Mouse (Mus musculus): ENCODE measurements around the gene Zfp74. TPM values are rescaled to one million over a fixed set of nuclear protein-coding genes. Genes with fewer than 3 reads are reported as not detected.
A peak's percentile ranks its signal among the peaks of the same experiment; 100 is the strongest.

Gene Zfp74
- polyA plus RNA-seq, 1 experiment, result 7.9 TPM

DNA sequence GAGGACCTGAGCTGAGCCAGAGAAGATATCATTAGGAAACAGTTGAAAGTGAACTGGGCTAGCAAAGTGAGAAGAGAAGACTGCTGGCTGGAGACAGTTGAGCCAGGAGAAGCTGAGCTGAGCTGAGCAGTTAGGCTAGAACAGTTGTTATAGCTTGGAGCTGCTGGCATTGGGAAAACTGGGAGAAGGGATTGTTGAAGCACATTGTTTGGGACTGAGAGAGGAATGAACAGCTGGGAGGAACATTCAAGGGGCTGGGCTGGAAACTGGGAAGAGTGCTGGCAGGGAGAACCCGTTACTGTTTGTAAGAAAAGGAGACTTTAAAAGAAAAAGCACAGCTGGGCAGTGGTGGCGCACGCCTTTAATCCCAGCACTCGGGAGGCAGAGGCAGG is 35.8 kb downstream of the Zfp74 start:
- Histone ChIP-seq H3K4me1 (ENCODE audit: control insufficient read depth, insufficient read depth, low read length) (no peaks in the 10 kb centered on the region), H3K4me3 (replicated peaks; ENCODE audit: extremely low read depth, low read depth, low read length) (no peak overlapping the region)
- no peak for DNase-seq
- TF ChIP-seq CTCF (IDR thresholded peaks at IDR 0.05; ENCODE audit: insufficient read depth, low read length) (no peak), POLR2A (IDR thresholded peaks at IDR 0.05; ENCODE audit: borderline replicate concordance, extremely low read depth, low read depth, low read length) (no peak)
- 66% methylated on average over 4 of the region's 4 CpGs for WGBS

DNA sequence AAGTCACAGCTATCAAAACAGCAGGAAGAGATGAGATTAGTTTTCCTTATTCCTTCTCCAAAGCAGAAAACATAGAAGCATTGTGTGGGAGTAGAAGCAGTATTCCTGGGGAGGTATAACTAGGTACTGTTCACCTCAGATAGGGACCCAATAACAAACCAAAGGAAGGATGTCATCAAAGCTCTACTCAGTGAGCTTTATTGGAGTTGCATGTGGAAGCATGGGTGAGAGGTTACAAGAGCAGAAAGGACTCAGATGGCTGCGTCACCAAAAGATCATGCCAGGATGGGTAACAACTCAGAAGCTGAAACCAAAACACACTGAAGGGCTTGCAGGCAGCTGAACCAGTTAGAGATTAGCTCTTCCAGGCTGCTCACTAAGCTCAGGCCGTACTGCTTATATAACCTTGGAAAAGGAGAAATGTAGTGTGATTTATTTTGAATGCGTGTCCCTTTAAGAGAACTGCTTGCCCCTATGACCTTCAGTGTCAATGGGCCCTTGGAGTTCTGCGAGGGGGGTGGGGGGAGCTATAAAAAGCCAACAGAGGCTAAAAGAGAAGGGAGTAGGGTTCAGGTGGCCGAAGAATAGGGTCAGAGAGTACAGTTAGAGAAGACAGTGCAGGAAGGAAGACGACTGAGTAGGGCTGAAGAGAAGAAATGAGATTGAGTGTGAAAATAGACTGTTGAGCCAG is 36.4 kb downstream of the Zfp74 start:
- Histone ChIP-seq H3K4me3 (replicated peaks; ENCODE audit: extremely low read depth, low read depth, low read length) (no peak overlapping the region), H3K4me1 (ENCODE audit: control insufficient read depth, insufficient read depth, low read length) (no peaks in the 10 kb centered on the region)
- no peak for DNase-seq
- TF ChIP-seq POLR2A (IDR thresholded peaks at IDR 0.05; ENCODE audit: borderline replicate concordance, extremely low read depth, low read depth, low read length) (no peak), CTCF (IDR thresholded peaks at IDR 0.05; ENCODE audit: insufficient read depth, low read length) (no peak)
- 52% methylated on average over 6 of the region's 6 CpGs for WGBS

DNA sequence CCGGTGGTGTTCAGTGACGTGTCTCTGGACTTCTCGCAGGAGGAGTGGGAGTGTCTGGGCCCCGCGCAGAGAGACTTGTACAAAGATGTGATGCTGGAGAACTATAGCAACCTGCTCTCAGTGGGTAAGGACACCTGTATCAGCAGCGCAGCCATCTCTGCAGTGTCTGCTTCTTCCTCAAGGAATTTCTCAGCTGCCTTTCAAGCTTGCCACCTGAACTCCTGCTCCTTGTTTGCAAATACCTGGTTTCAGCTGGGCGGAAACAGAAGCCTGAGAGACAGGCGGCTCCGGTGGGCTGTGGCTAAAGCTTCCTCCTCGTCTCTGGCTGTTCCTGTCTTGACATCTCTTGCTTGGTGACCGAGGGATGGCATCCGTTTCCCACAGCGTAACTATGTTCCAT is 41.7 kb downstream of the Zfp74 start:
- TF ChIP-seq CTCF (IDR thresholded peaks at IDR 0.05; ENCODE audit: insufficient read depth, low read length) (no peak), POLR2A (IDR thresholded peaks at IDR 0.05; ENCODE audit: borderline replicate concordance, extremely low read depth, low read depth, low read length) (no peak)
- Histone ChIP-seq H3K4me1 (ENCODE audit: control insufficient read depth, insufficient read depth, low read length) (no peaks in the 10 kb centered on the region; the same call in 1 of the 2 replicates), H3K4me3 (replicated peaks; ENCODE audit: extremely low read depth, low read depth, low read length) (no peak overlapping the region)
- DNase-seq, result no peak
- 92% methylated on average over 13 of the region's 13 CpGs for WGBS

GRCm38 (mm10) chr7:29910252-29910651 is 43.6 kb downstream of the Zfp74 start:
- WGBS, result 78% methylated on average over 2 of the region's 2 CpGs
- no peak for DNase-seq
- Histone ChIP-seq H3K4me3 (replicated peaks; ENCODE audit: extremely low read depth, low read depth, low read length) (no peak overlapping the region), H3K4me1 (ENCODE audit: control insufficient read depth, insufficient read depth, low read length) (no peaks in the 10 kb centered on the region; the same call in none of the 2 replicates)
- TF ChIP-seq CTCF (IDR thresholded peaks at IDR 0.05; ENCODE audit: insufficient read depth, low read length) (no peak), POLR2A (IDR thresholded peaks at IDR 0.05; ENCODE audit: borderline replicate concordance, extremely low read depth, low read depth, low read length) (no peak)

GRCm38 (mm10) chr7:29908130-29908950 is 45.5 kb downstream of the Zfp74 start, which contains the start of gene Zfp383:
Gene Zfp383 (plus strand): TSS chr7:29908223.
- no peak for TF ChIP-seq CTCF (IDR thresholded peaks at IDR 0.05; ENCODE audit: insufficient read depth, low read length)
- TF ChIP-seq POLR2A (IDR thresholded peaks at IDR 0.05; ENCODE audit: borderline replicate concordance, extremely low read depth, low read depth, low read length), result peak; percentile 41; the same call in 1 of the 2 replicates
- peak; percentile 90 for DNase-seq
- Histone ChIP-seq H3K4me1 (ENCODE audit: control insufficient read depth, insufficient read depth, low read length) (no peaks in the 10 kb centered on the region; the same call in none of the 2 replicates), H3K4me3 (replicated peaks; ENCODE audit: extremely low read depth, low read depth, low read length) (peak within 1 kb of the TSS; percentile 96)
- under 1% methylated on average over 33 of the region's 33 CpGs for WGBS

GRCm38 (mm10) chr7:29907206-29907605 is 46.7 kb downstream of the Zfp74 start:
- Histone ChIP-seq H3K4me1 (ENCODE audit: control insufficient read depth, insufficient read depth, low read length) (no peaks in the 10 kb centered on the region; the same call in none of the 2 replicates), H3K4me3 (replicated peaks; ENCODE audit: extremely low read depth, low read depth, low read length) (no peak overlapping the region)
- TF ChIP-seq CTCF (IDR thresholded peaks at IDR 0.05; ENCODE audit: insufficient read depth, low read length), result no peak
- TF ChIP-seq POLR2A (IDR thresholded peaks at IDR 0.05; ENCODE audit: borderline replicate concordance, extremely low read depth, low read depth, low read length), result no peak
- no peak for DNase-seq
- 89% methylated on average over 5 of the region's 5 CpGs for WGBS

DNA sequence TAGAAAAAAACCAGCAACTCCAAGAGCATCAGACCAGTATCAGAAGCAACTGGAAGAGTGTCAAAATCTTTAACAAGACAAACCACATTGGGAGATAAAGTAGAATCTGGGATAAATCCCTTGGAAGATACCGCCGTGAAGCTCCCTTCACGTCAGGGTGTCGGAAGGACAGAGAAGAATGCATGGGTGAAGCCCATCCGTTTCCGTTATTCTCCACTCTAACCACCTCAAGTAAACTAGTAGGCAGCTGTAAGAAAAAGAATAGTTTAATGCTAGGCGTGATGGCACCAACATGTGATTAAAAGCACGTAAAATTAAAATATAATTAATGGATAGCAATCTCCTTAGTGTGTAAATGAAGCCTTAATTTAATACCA is 47.2 kb downstream of the Zfp74 start:
- TF ChIP-seq POLR2A (IDR thresholded peaks at IDR 0.05; ENCODE audit: borderline replicate concordance, extremely low read depth, low read depth, low read length) (no peak), CTCF (IDR thresholded peaks at IDR 0.05; ENCODE audit: insufficient read depth, low read length) (no peak)
- DNase-seq, result no peak
- WGBS, result 18% methylated on average over 8 of the region's 8 CpGs
- Histone ChIP-seq H3K4me1 (ENCODE audit: control insufficient read depth, insufficient read depth, low read length) (no peaks in the 10 kb centered on the region; the same call in none of the 2 replicates), H3K4me3 (replicated peaks; ENCODE audit: extremely low read depth, low read depth, low read length) (peak overlapping the region; percentile 21)

GRCm38 (mm10) chr7:29905966-29906681 is 47.8 kb downstream of the Zfp74 start, which contains the start of gene Zfp27:
Gene Zfp27 (minus strand): TSS chr7:29906572.
- peak within 1 kb of the TSS; percentile 95 for H3K4me3 ChIP-seq (replicated peaks; ENCODE audit: extremely low read depth, low read depth, low read length)
- DNase-seq, result peak; percentile 57
- no peaks in the 10 kb centered on the region; the same call in none of the 2 replicates for H3K4me1 ChIP-seq (ENCODE audit: control insufficient read depth, insufficient read depth, low read length)
- WGBS, result under 1% methylated on average over 22 of the region's 22 CpGs
- peak; percentile 45; the same call in 1 of the 2 replicates for TF ChIP-seq POLR2A (IDR thresholded peaks at IDR 0.05; ENCODE audit: borderline replicate concordance, extremely low read depth, low read depth, low read length)
- TF ChIP-seq CTCF (IDR thresholded peaks at IDR 0.05; ENCODE audit: insufficient read depth, low read length), result no peak

GRCm38 (mm10) chr7:29904101-29904500 is 49.8 kb downstream of the Zfp74 start:
- TF ChIP-seq CTCF (IDR thresholded peaks at IDR 0.05; ENCODE audit: insufficient read depth, low read length) (no peak), POLR2A (IDR thresholded peaks at IDR 0.05; ENCODE audit: borderline replicate concordance, extremely low read depth, low read depth, low read length) (no peak)
- 95% methylated on average over 4 of the region's 4 CpGs for WGBS
- DNase-seq, result no peak
- Histone ChIP-seq H3K4me1 (ENCODE audit: control insufficient read depth, insufficient read depth, low read length) (no peaks in the 10 kb centered on the region; the same call in none of the 2 replicates), H3K4me3 (replicated peaks; ENCODE audit: extremely low read depth, low read depth, low read length) (no peak overlapping the region)
